Mouse (Mus musculus) kidney, postnatal 0 days (tissue): ENCODE results near the gene Utp18. TPM values are rescaled to one million over a fixed set of nuclear protein-coding genes. Genes with fewer than 3 reads are reported as not detected.
"Not testable (repeated sequence)": the region's sequence is repeated elsewhere in the genome, so short reads cannot be mapped to it uniquely, and the experiment has no call there.

Experiments
- ATAC-seq: fragments of 200-750 bp; cut with Nextera tagmentation; replicated peaks from 2 replicates; pipeline ENCODE4 v1.8.0; 2017; ENCODE audit warnings: low read depth, moderate number of reproducible peaks, moderate TSS enrichment, moderate library complexity; ENCODE audit not compliant: low FRiP score
- DNase-seq: peaks from one replicate; pipeline ENCODE4 v3.0.0-alpha.2; 2016; ENCODE audit warnings: low spot score
- H3K27ac ChIP-seq: fragments of 300-500 bp; sonication (generic); 2 replicates; pipeline ENCODE4 v1.5.1; 2014; ENCODE audit warnings: mild to moderate bottlenecking
- H3K27me3 ChIP-seq: fragments of 300-500 bp; sonication (generic); 2 replicates; pipeline ENCODE4 v1.6.1; 2014; ENCODE audit warnings: low read length, mixed read lengths; ENCODE audit not compliant: insufficient read depth
- H3K36me3 ChIP-seq: fragments of 300-500 bp; sonication (generic); 2 replicates; pipeline ENCODE4 v1.6.1; 2014; ENCODE audit warnings: low read length, mixed read lengths; ENCODE audit not compliant: insufficient read depth
- H3K4me1 ChIP-seq: fragments of 300-500 bp; sonication (generic); replicated peaks from 2 replicates; pipeline ENCODE4 v1.6.1; 2014; ENCODE audit warnings: antibody characterized with exemption, low read length, mixed read lengths; ENCODE audit not compliant: insufficient read depth
- H3K4me2 ChIP-seq: fragments of 300-500 bp; sonication (generic); 2 replicates; pipeline ENCODE4 v1.6.1; 2014; ENCODE audit warnings: mild to moderate bottlenecking, low read length, moderate library complexity, mixed read lengths
- H3K4me3 ChIP-seq: fragments of 300-500 bp; sonication (generic); replicated peaks from 2 replicates; pipeline ENCODE4 v1.5.1; 2014; ENCODE audit warnings: low read depth, low read length
- H3K9ac ChIP-seq: fragments of 300-500 bp; sonication (generic); 2 replicates; pipeline ENCODE4 v1.6.1; 2014; ENCODE audit warnings: low read depth, low read length
- H3K9me3 ChIP-seq: fragments of 300-500 bp; sonication (generic); replicated peaks from 2 replicates; pipeline ENCODE4 v1.6.1; 2016; ENCODE audit warnings: low read length, inconsistent platforms, mixed read lengths
- CTCF ChIP-seq: IDR thresholded peaks from 2 replicates; pipeline ENCODE4 v1.5.1; 2016; ENCODE audit warnings: antibody characterized with exemption, low read depth, mild to moderate bottlenecking, moderate library complexity
- WGBS: fragments of 180-500 bp; shearing (Covaris S2); extraction: QIAGEN DNeasy Blood & Tissue Kit; methylation state at CpG from one replicate; pipeline ENCODE4 v1.1.7; 2014; 5-methylcytosine and 5-hydroxymethylcytosine counted together
- polyA plus RNA-seq: library from polyadenylated mRNA; unstranded; fragments of >200 nt; fragmentation: Nextera tagmentation; extraction: Ambion mirVana; gene quantifications from 2 replicates; pipeline ENCODE4 v1.2.1, GENCODE M21; 2015

The Utp18 gene
- polyA plus RNA-seq: 22.4 and 25.9 TPM in 2 replicates

GRCm38 (mm10) chr11:93885572-93886410, at the start of gene Utp18, which contains the start of gene Mbtd1:
Gene Utp18, minus strand, starts transcription at chr11:93885766.
Gene Mbtd1, plus strand, starts transcription at chr11:93885852.
- Histone ChIP-seq H3K27me3 (no peaks in the 10 kb centered on the region), H3K9ac (peak within 1 kb of the TSS; percentile 99), H3K27ac (peak within 1 kb of the TSS; percentile 96), H3K9me3 (no peaks in the 10 kb centered on the region), H3K36me3 (0 out of 2 replicates have a peak, but pooled peaks cover 8% of the 10 kb centered on the region), H3K4me1 (peaks cover 10% of the 10 kb centered on the region; the same call in 1 of the 2 replicates), H3K4me3 (peak within 1 kb of the TSS; percentile 100), H3K4me2 (peak within 1 kb of the TSS; percentile 90)
- under 1% methylated on average over 80 of the region's 83 CpGs for WGBS
- peak; percentile 98 for DNase-seq
- ATAC-seq: peak; percentile 97
- TF ChIP-seq CTCF: no peak

- Histone ChIP-seq H3K36me3 (peaks cover 45% of the 10 kb centered on the region), H3K9me3 (no peaks in the 10 kb centered on the region), H3K4me2 (no peak overlapping the region), H3K4me1 (no peaks in the 10 kb centered on the region), H3K27ac (no peak overlapping the region), H3K4me3 (no peak overlapping the region), H3K9ac (no peak overlapping the region), H3K27me3 (no peaks in the 10 kb centered on the region)
- ATAC-seq: no peak
- peak; percentile 33; the same call in 1 of the 2 replicates for TF ChIP-seq CTCF
- no peak for DNase-seq
Observed at GRCm38 (mm10) chr11:93929106-93929505, 43.5 kb upstream of the Utp18 start.

GRCm38 (mm10) chr11:93915019-93915418, 29.5 kb upstream of the Utp18 start:
- ATAC-seq, DNase-seq, H3K27ac ChIP-seq, H3K9ac ChIP-seq, H3K4me3 ChIP-seq, H3K4me1 ChIP-seq, H3K9me3 ChIP-seq, H3K4me2 ChIP-seq, H3K27me3 ChIP-seq: not testable (repeated sequence)
- peaks cover 40% of the 10 kb centered on the region for H3K36me3 ChIP-seq
- WGBS: 94% methylated on average over 2 of the region's 2 CpGs

GRCm38 (mm10) chr11:93911603-93912002, 26.0 kb upstream of the Utp18 start:
- DNase-seq (no peak), ATAC-seq (no peak)
- no peak overlapping the region for H3K4me2 ChIP-seq
- no peaks in the 10 kb centered on the region for H3K9me3 ChIP-seq
- WGBS: 83% methylated on average over 3 of the region's 3 CpGs
- no peak overlapping the region for H3K9ac ChIP-seq
- H3K27ac ChIP-seq: no peak overlapping the region
- no peaks in the 10 kb centered on the region for H3K27me3 ChIP-seq
- H3K4me3 ChIP-seq: no peak overlapping the region
- no peak for TF ChIP-seq CTCF
- H3K36me3 ChIP-seq: peaks cover 30% of the 10 kb centered on the region
- H3K4me1 ChIP-seq: no peaks in the 10 kb centered on the region

GRCm38 (mm10) chr11:93908829-93909228, 23.3 kb upstream of the Utp18 start:
- no peak overlapping the region for H3K9ac ChIP-seq
- TF ChIP-seq CTCF: no peak
- H3K27ac ChIP-seq: no peak overlapping the region
- H3K36me3 ChIP-seq: peaks cover 19% of the 10 kb centered on the region
- DNase-seq (no peak), ATAC-seq (no peak)
- no peak overlapping the region for H3K4me3 ChIP-seq
- H3K9me3 ChIP-seq: no peaks in the 10 kb centered on the region
- no peak overlapping the region for H3K4me2 ChIP-seq
- no peaks in the 10 kb centered on the region for H3K27me3 ChIP-seq
- H3K4me1 ChIP-seq: no peaks in the 10 kb centered on the region
- 85% methylated on average over 9 of the region's 9 CpGs for WGBS

GRCm38 (mm10) chr11:93907839-93908238, 22.3 kb upstream of the Utp18 start:
- no peak overlapping the region for H3K4me3 ChIP-seq
- no peaks in the 10 kb centered on the region for H3K27me3 ChIP-seq
- H3K36me3 ChIP-seq: peaks cover 19% of the 10 kb centered on the region
- ATAC-seq (no peak), DNase-seq (no peak)
- no peaks in the 10 kb centered on the region for H3K4me1 ChIP-seq
- TF ChIP-seq CTCF: no peak
- no peak overlapping the region for H3K4me2 ChIP-seq
- H3K27ac ChIP-seq: no peak overlapping the region
- 82% methylated on average over 3 of the region's 3 CpGs for WGBS
- H3K9me3 ChIP-seq: no peaks in the 10 kb centered on the region
- no peak overlapping the region for H3K9ac ChIP-seq
